Comparison of ENCODE assay signal across 27 mouse cellular contexts in genomic region chr16:6155556-6155955, GRCm38 (mm10).
DNase-seq lines count a peak whose midpoint lies in the region; ATAC-seq and TF ChIP-seq lines count a peak whose summit lies in the region.
"Had no signal": no experiment of that assay in that cellular context is flagged by ENCODE, and none has a peak within 500 bp of the region (broad histone marks: within the 10 kb centered on the region; RNA-seq: fewer than 3 reads in every experiment).

No protein-coding gene starts in this region.

- peak; percentile 81 for DNase-seq in heart, adult 11 months
- no peak for DNase-seq in heart, embryonic 10.5 days (ENCODE audit: low spot score)
- DNase-seq in cerebellum, adult 2 months, result peak; percentile 86 to 89
- peak; percentile 75 to 85 for DNase-seq in cerebellum, postnatal 14 days
- peak; percentile 60 for DNase-seq in testis, postnatal 10 days (ENCODE audit: low spot score)
- DNase-seq in midbrain, postnatal 0 days (ENCODE audit: low spot score), result no peak
- no peak for DNase-seq in urinary bladder, postnatal 10 days (ENCODE audit: low spot score)
- no peak for DNase-seq in layer of hippocampus, adult 9-11 months
- DNase-seq: embryo, embryonic 11 days; gastrocnemius, postnatal 25 days; heart, adult 2 months; kidney, adult 18-20 months; kidney, postnatal 4 days; liver, postnatal 0 days; lung, postnatal 4 days; right cerebral cortex, postnatal 25 days; thymus, adult 2 months; thymus, postnatal 36 days had no signal

- TF ChIP-seq POLR2A in cerebellum, adult 2 months (IDR thresholded peaks at IDR 0.05; ENCODE audit: borderline replicate concordance, insufficient read depth, low read length), result no peak

- H3K4me3 ChIP-seq in heart, embryonic 10.5 days, result no peak overlapping the region
- H3K4me3 ChIP-seq in cerebellum, adult 2 months (replicated peaks; ENCODE audit: insufficient read depth, low read depth, low read length), result no peak overlapping the region
- H3K4me3 ChIP-seq in midbrain, postnatal 0 days (ENCODE audit: low read depth, low read length), result no peak overlapping the region
- H3K4me3 ChIP-seq: embryonic facial prominence, embryonic 12.5 days; heart, adult 2 months; heart, embryonic 13.5 days; hindbrain, embryonic 15.5 days; limb, embryonic 13.5 days; liver, embryonic 12.5 days; midbrain, embryonic 12.5 days; neural tube, embryonic 13.5 days had no signal

- no peak for ATAC-seq in midbrain, postnatal 0 days (ENCODE audit: low FRiP score)
- ATAC-seq: forebrain, embryonic 14.5 days; liver, embryonic 12.5 days; liver, postnatal 0 days had no signal

- no peaks in the 10 kb centered on the region for H3K27me3 ChIP-seq in heart, embryonic 10.5 days (ENCODE audit: insufficient read depth, poor library complexity, severe bottlenecking)
- no peaks in the 10 kb centered on the region for H3K27me3 ChIP-seq in cerebellum, adult 2 months (ENCODE audit: control insufficient read depth, insufficient read depth, low read length)
- no peaks in the 10 kb centered on the region for H3K27me3 ChIP-seq in midbrain, postnatal 0 days (ENCODE audit: insufficient read depth, low read length)
- H3K27me3 ChIP-seq: embryonic facial prominence, embryonic 12.5 days; heart, embryonic 13.5 days; hindbrain, embryonic 15.5 days; limb, embryonic 13.5 days; liver, embryonic 12.5 days; megakaryocyte, embryonic 14.5 days; midbrain, embryonic 12.5 days; neural tube, embryonic 13.5 days had no signal

- H3K27ac ChIP-seq in heart, embryonic 10.5 days, result no peak overlapping the region
- H3K27ac ChIP-seq in cerebellum, adult 2 months (ENCODE audit: insufficient read depth, low read length), result peak overlapping the region; percentile 61
- no peak overlapping the region for H3K27ac ChIP-seq in midbrain, postnatal 0 days (ENCODE audit: low read depth, low read length)
- H3K27ac ChIP-seq: embryonic facial prominence, embryonic 12.5 days; heart, adult 2 months; heart, embryonic 13.5 days; hindbrain, embryonic 15.5 days; limb, embryonic 13.5 days; liver, embryonic 12.5 days; midbrain, embryonic 12.5 days; neural tube, embryonic 13.5 days had no signal

- H3K36me3 ChIP-seq in heart, embryonic 10.5 days, result no peaks in the 10 kb centered on the region
- no peaks in the 10 kb centered on the region for H3K36me3 ChIP-seq in midbrain, postnatal 0 days (ENCODE audit: insufficient read depth, low read length)
- H3K36me3 ChIP-seq: embryonic facial prominence, embryonic 12.5 days; heart, embryonic 13.5 days; hindbrain, embryonic 15.5 days; limb, embryonic 13.5 days; liver, embryonic 12.5 days; midbrain, embryonic 12.5 days; neural tube, embryonic 13.5 days had no signal

- no peak overlapping the region for H3K4me2 ChIP-seq in midbrain, postnatal 0 days (ENCODE audit: low read depth, low read length, poor library complexity, severe bottlenecking)
- H3K4me2 ChIP-seq: embryonic facial prominence, embryonic 12.5 days; heart, embryonic 13.5 days; hindbrain, embryonic 15.5 days; limb, embryonic 13.5 days; liver, embryonic 12.5 days; midbrain, embryonic 12.5 days; neural tube, embryonic 13.5 days had no signal

- H3K9ac ChIP-seq in midbrain, postnatal 0 days (replicated peaks; ENCODE audit: low read length, poor library complexity, severe bottlenecking), result no peak overlapping the region
- H3K9ac ChIP-seq: embryonic facial prominence, embryonic 12.5 days; heart, embryonic 13.5 days; hindbrain, embryonic 15.5 days; limb, embryonic 13.5 days; liver, embryonic 12.5 days; liver, postnatal 0 days; midbrain, embryonic 12.5 days; neural tube, embryonic 13.5 days had no signal

- 74% methylated on average over 2 of the region's 2 CpGs for WGBS in heart, embryonic 10.5 days
- 22% methylated on average over 2 of the region's 2 CpGs for WGBS in cerebellum, adult 2 months
- 80% methylated on average over 2 of the region's 2 CpGs for WGBS in midbrain, postnatal 0 days

- TF ChIP-seq CTCF in cerebellum, adult 2 months (IDR thresholded peaks at IDR 0.05; ENCODE audit: borderline replicate concordance, insufficient read depth, low read depth, low read length), result no peak
- no peak for TF ChIP-seq CTCF in midbrain, postnatal 0 days (IDR thresholded peaks at IDR 0.05)

- H3K4me1 ChIP-seq in heart, embryonic 10.5 days, result no peaks in the 10 kb centered on the region
- peaks cover 4% of the 10 kb centered on the region; the same call in 1 of the 2 replicates for H3K4me1 ChIP-seq in cerebellum, adult 2 months (ENCODE audit: control insufficient read depth, insufficient read depth, low read length)
- no peaks in the 10 kb centered on the region; the same call in 1 of the 2 replicates for H3K4me1 ChIP-seq in midbrain, postnatal 0 days (ENCODE audit: insufficient read depth, low read length)
- H3K4me1 ChIP-seq: embryonic facial prominence, embryonic 12.5 days; heart, embryonic 13.5 days; hindbrain, embryonic 15.5 days; limb, embryonic 13.5 days; liver, embryonic 12.5 days; megakaryocyte, embryonic 14.5 days; midbrain, embryonic 12.5 days; neural tube, embryonic 13.5 days had no signal

- no peaks in the 10 kb centered on the region for H3K9me3 ChIP-seq in heart, embryonic 10.5 days
- no peaks in the 10 kb centered on the region for H3K9me3 ChIP-seq in midbrain, postnatal 0 days (ENCODE audit: low read length)
- H3K9me3 ChIP-seq: embryonic facial prominence, embryonic 12.5 days; heart, embryonic 13.5 days; hindbrain, embryonic 15.5 days; limb, embryonic 13.5 days; liver, embryonic 12.5 days; midbrain, embryonic 12.5 days; neural tube, embryonic 13.5 days had no signal

Comparison
In these comparisons a context has a peak if more than half of its experiments do, and no peak if none do; other contexts are left out.
1. DNase-seq: peak in heart, adult 11 months (single experiment), cerebellum, adult 2 months (2 of 2), cerebellum, postnatal 14 days (2 of 2) and testis, postnatal 10 days (single experiment); none in heart, embryonic 10.5 days (single experiment), midbrain, postnatal 0 days (single experiment), urinary bladder, postnatal 10 days (single experiment) and layer of hippocampus, adult 9-11 months (single experiment).